9 mouse cellular contexts compared by ENCODE assay signal in the genomic region with DNA sequence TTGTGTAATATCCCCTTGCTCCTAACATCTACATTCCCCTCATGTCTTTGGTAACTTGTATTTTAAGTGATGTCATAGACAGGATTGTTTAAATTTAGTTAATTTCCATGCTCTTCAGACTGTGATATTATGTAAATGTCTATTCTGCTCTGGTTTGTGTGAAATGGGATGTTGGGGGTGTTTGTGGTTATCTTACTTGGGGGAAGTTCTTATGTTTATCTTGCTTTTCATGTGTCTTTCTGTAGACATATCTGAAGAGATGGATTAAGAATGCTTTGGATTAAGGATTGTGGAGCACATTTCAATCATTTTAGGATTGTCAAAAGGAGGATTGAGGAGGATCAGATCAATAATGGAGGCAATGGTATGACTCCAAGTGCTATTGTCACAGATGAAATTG. TPM values are rescaled to one million over a fixed set of nuclear protein-coding genes. Genes with fewer than 3 reads are reported as not detected.
DNase-seq lines count a peak whose midpoint lies in the region; ATAC-seq and TF ChIP-seq lines count a peak whose summit lies in the region.
"Had no signal": no experiment of that assay in that cellular context is flagged by ENCODE, and none has a peak within 500 bp of the region (broad histone marks: within the 10 kb centered on the region; RNA-seq: fewer than 3 reads in every experiment).

No protein-coding gene starts in this region.

- DNase-seq in heart, adult 11 months = no peak
- no peak for DNase-seq in G1E (ENCODE audit: low spot score)
- no peak for DNase-seq in hindbrain, embryonic 14.5 days (ENCODE audit: low spot score)
- DNase-seq in c-Kit-positive CD71-positive TER-119-positive erythroid progenitor cells, embryonic 14.5 days (ENCODE audit: low spot score) = no peak
- no peak for DNase-seq in embryo, embryonic 10 days (ENCODE audit: low spot score)
- DNase-seq in left cerebral cortex, postnatal 4 days = no peak
- DNase-seq: lung, postnatal 36 days had no signal

- intact Hi-C loops in left cerebral cortex, postnatal 4 days (cut with DNase I) = loop anchor here (10.0 kb wide), 1 partner anchor 775 kb away; no protein-coding TSS in a partner anchor

- no peak overlapping the region for H3K9ac ChIP-seq in heart, embryonic 12.5 days
- peak overlapping the region; percentile 99 for H3K9ac ChIP-seq in hindbrain, embryonic 14.5 days
- H3K9ac ChIP-seq in midbrain, embryonic 12.5 days (replicated peaks) = peak overlapping the region; percentile 99

- peaks cover 29% of the 10 kb centered on the region for H3K36me3 ChIP-seq in heart, embryonic 12.5 days
- peaks cover 44% of the 10 kb centered on the region for H3K36me3 ChIP-seq in G1E (replicated peaks)
- peaks cover 45% of the 10 kb centered on the region for H3K36me3 ChIP-seq in hindbrain, embryonic 14.5 days (replicated peaks; ENCODE audit: control insufficient read depth, insufficient read depth)
- peaks cover 30% of the 10 kb centered on the region for H3K36me3 ChIP-seq in midbrain, embryonic 12.5 days

- peaks cover 22% of the 10 kb centered on the region for H3K4me1 ChIP-seq in heart, embryonic 12.5 days (replicated peaks)
- peaks cover 35% of the 10 kb centered on the region for H3K4me1 ChIP-seq in G1E (ENCODE audit: insufficient read depth, low read depth, low read length)
- peaks cover 28% of the 10 kb centered on the region for H3K4me1 ChIP-seq in hindbrain, embryonic 14.5 days (replicated peaks; ENCODE audit: control insufficient read depth, insufficient read depth, low read length)
- peaks cover 38% of the 10 kb centered on the region for H3K4me1 ChIP-seq in midbrain, embryonic 12.5 days

- no peak for ATAC-seq in heart, embryonic 12.5 days (ENCODE audit: insufficient number of reproducible peaks, low FRiP score)
- ATAC-seq in G1E (ENCODE audit: extremely low read depth, insufficient number of reproducible peaks, low FRiP score, poor library complexity, severe bottlenecking) = no peak
- no peak for ATAC-seq in hindbrain, embryonic 14.5 days (ENCODE audit: low FRiP score)
- ATAC-seq in midbrain, embryonic 12.5 days (ENCODE audit: low FRiP score, low read depth) = no peak

- H3K4me3 ChIP-seq in heart, embryonic 12.5 days = peak overlapping the region; percentile 94; the same call in 1 of the 2 replicates
- peak overlapping the region; percentile 93 for H3K4me3 ChIP-seq in G1E (ENCODE audit: low read depth, low read length)
- peak overlapping the region; percentile 100 for H3K4me3 ChIP-seq in hindbrain, embryonic 14.5 days (replicated peaks; ENCODE audit: low read length)
- H3K4me3 ChIP-seq in midbrain, embryonic 12.5 days = peak overlapping the region; percentile 97

- H3K4me2 ChIP-seq in heart, embryonic 12.5 days = peak overlapping the region; percentile 94; the same call in 1 of the 2 replicates
- H3K4me2 ChIP-seq in hindbrain, embryonic 14.5 days (replicated peaks) = peak overlapping the region; percentile 68
- H3K4me2 ChIP-seq in midbrain, embryonic 12.5 days (replicated peaks) = peak overlapping the region; percentile 90

- no peaks in the 10 kb centered on the region for H3K9me3 ChIP-seq in heart, embryonic 12.5 days (replicated peaks)
- H3K9me3 ChIP-seq in G1E (replicated peaks) = no peaks in the 10 kb centered on the region
- H3K9me3 ChIP-seq in hindbrain, embryonic 14.5 days (ENCODE audit: control insufficient read depth, low read length) = no peaks in the 10 kb centered on the region
- H3K9me3 ChIP-seq in midbrain, embryonic 12.5 days = no peaks in the 10 kb centered on the region

- H3K27ac ChIP-seq in heart, embryonic 12.5 days (ENCODE audit: poor library complexity, severe bottlenecking) = no peak overlapping the region
- H3K27ac ChIP-seq in hindbrain, embryonic 14.5 days = no peak overlapping the region
- H3K27ac ChIP-seq in midbrain, embryonic 12.5 days (replicated peaks) = no peak overlapping the region

- no peaks in the 10 kb centered on the region for H3K27me3 ChIP-seq in heart, embryonic 12.5 days (replicated peaks)
- no peaks in the 10 kb centered on the region for H3K27me3 ChIP-seq in G1E (ENCODE audit: insufficient read depth, low read length)
- H3K27me3 ChIP-seq in hindbrain, embryonic 14.5 days (ENCODE audit: control insufficient read depth, insufficient read depth, low read length) = no peaks in the 10 kb centered on the region
- no peaks in the 10 kb centered on the region for H3K27me3 ChIP-seq in midbrain, embryonic 12.5 days

- no peak for TF ChIP-seq CTCF in G1E (IDR thresholded peaks at IDR 0.05; ENCODE audit: low read depth, low read length)

RNA-seq across cellular contexts. Expression of a gene that starts 2.6 kb away (rescaled TPM):
- polyA plus RNA-seq in heart, embryonic 12.5 days (2016; fragmentation: Nextera tagmentation; extraction: Ambion mirVana) = 254 and 260 TPM in 2 replicates
- total RNA-seq in G1E (2014; fragmentation: Nextera tagmentation) = 241 and 257 TPM in 2 replicates
- total RNA-seq in G1E (2017) = 397 and 406 TPM in 2 replicates
- 293 and 298 TPM in 2 replicates for polyA plus RNA-seq in G1E (2012)
- polyA plus RNA-seq in hindbrain, embryonic 14.5 days (2014; fragmentation: Nextera tagmentation; extraction: Ambion mirVana) = 252 and 290 TPM in 2 replicates
- 484 and 550 TPM in 2 replicates for polyA plus RNA-seq in midbrain, embryonic 12.5 days (2016; fragmentation: Nextera tagmentation; extraction: Ambion mirVana)
- 100 to 1,000 TPM; 261 to 264 TPM for total RNA-seq in left cerebral cortex, postnatal 4 days (2021)

RNA-seq across cellular contexts. Expression of a gene that starts 18.3 kb away (rescaled TPM):
- 27.3 and 29.3 TPM in 2 replicates for polyA plus RNA-seq in heart, embryonic 12.5 days (2016; fragmentation: Nextera tagmentation; extraction: Ambion mirVana)
- total RNA-seq in G1E (2014; fragmentation: Nextera tagmentation) (78.3 and 90.9 TPM in 2 replicates), G1E (2017) (48.2 and 60.2 TPM in 2 replicates)
- 15.8 and 16.8 TPM in 2 replicates for polyA plus RNA-seq in G1E (2012)
- polyA plus RNA-seq in hindbrain, embryonic 14.5 days (2014; fragmentation: Nextera tagmentation; extraction: Ambion mirVana) = 48.3 and 50.2 TPM in 2 replicates
- 88.6 and 95.5 TPM in 2 replicates for polyA plus RNA-seq in midbrain, embryonic 12.5 days (2016; fragmentation: Nextera tagmentation; extraction: Ambion mirVana)
- 10 to 100 TPM; 35.3 to 38.2 TPM for total RNA-seq in left cerebral cortex, postnatal 4 days (2021)

RNA-seq across cellular contexts. Expression of a gene that starts 48.1 kb away (rescaled TPM):
- 20.7 and 22.9 TPM in 2 replicates for polyA plus RNA-seq in heart, embryonic 12.5 days (2016; fragmentation: Nextera tagmentation; extraction: Ambion mirVana)
- total RNA-seq in G1E (2014; fragmentation: Nextera tagmentation) (29.2 and 36.4 TPM in 2 replicates), G1E (2017) (16.7 and 18.9 TPM in 2 replicates)
- polyA plus RNA-seq in G1E (2012) = 29.6 and 31.7 TPM in 2 replicates
- 32.4 and 37.8 TPM in 2 replicates for polyA plus RNA-seq in hindbrain, embryonic 14.5 days (2014; fragmentation: Nextera tagmentation; extraction: Ambion mirVana)
- 40.5 and 45.7 TPM in 2 replicates for polyA plus RNA-seq in midbrain, embryonic 12.5 days (2016; fragmentation: Nextera tagmentation; extraction: Ambion mirVana)
- 10 to 100 TPM; 65.4 to 69.7 TPM for total RNA-seq in left cerebral cortex, postnatal 4 days (2021)
